Mouse (Mus musculus): ENCODE results near the gene Naxd. TPM values are rescaled to one million over a fixed set of nuclear protein-coding genes. Genes with fewer than 3 reads are reported as not detected.
"Not testable (repeated sequence)": the region's sequence is repeated elsewhere in the genome, so short reads cannot be mapped to it uniquely, and the experiment has no call there.

Naxd gene
- polyA plus RNA-seq, 1 experiment from 2014 or later, result 88.0 TPM

DNA sequence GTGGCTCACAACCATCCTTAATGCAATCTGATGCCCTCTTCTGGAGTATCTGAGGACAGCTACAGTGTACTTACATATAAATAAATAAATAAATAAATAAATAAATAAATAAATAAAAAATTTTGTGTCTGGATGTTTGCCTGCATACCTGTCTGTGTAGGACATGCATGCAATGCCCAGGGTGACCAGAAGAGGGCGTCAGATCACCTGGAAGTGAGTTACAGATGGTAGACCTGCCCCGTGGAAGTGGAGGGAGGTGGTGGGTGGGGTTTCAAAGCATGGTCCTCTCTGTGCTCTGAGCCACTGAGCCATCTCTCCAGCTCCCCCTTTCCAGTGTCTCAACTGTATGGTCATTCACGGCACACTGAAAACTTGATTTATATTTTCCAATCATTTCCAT lies 47.1 kb downstream of the Naxd start:
- DNase-seq (ENCODE audit: low spot score), result peak; percentile 36
- Histone ChIP-seq H3K4me1 (ENCODE audit: control insufficient read depth, insufficient read depth, low read length) (no peaks in the 10 kb centered on the region), H3K36me3 (replicated peaks; ENCODE audit: control insufficient read depth, insufficient read depth, low read depth, low read length) (no peaks in the 10 kb centered on the region; the same call in 1 of the 2 replicates), H3K27me3 (ENCODE audit: control insufficient read depth, insufficient read depth, low read length) (no peaks in the 10 kb centered on the region), H3K27ac (replicated peaks; ENCODE audit: low read depth, low read length) (no peak overlapping the region), H3K9me3 (replicated peaks; ENCODE audit: control insufficient read depth, low read length) (no peaks in the 10 kb centered on the region), H3K9ac (replicated peaks; ENCODE audit: low read length) (no peak overlapping the region), H3K4me3 (ENCODE audit: low read depth, low read length) (no peak overlapping the region), H3K4me2 (ENCODE audit: low read depth, low read length) (no peak overlapping the region)
- no peak for ATAC-seq (replicated peaks; ENCODE audit: insufficient number of reproducible peaks, low FRiP score, low TSS enrichment, low read depth)
- 54% methylated on average over 3 of the region's 3 CpGs for WGBS

DNA sequence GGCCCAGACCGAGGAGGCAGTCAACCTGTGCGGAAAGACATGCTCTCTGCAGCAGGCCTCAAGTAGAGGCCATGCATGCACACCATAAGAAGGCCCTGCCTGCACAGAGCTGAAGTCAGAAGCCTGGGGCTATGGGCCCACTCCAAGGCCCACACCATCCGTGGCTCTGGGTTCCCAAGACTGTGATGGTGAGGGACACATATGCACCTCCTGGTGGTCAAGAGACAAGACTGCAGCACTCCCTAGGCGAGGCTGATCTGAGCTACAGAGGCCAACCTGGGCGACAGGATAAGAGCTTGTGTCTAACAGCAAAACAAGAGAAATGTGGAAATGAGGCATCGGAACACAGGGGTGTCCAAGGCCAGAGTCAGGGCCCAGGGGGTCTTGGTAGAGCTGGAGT lies 49.8 kb downstream of the Naxd start:
- no peak overlapping the region for H3K4me2 ChIP-seq (ENCODE audit: low read depth, low read length)
- no peak for DNase-seq (ENCODE audit: low spot score)
- H3K4me3 ChIP-seq (ENCODE audit: low read depth, low read length), result no peak overlapping the region
- no peak overlapping the region for H3K9ac ChIP-seq (replicated peaks; ENCODE audit: low read length)
- H3K9me3 ChIP-seq (replicated peaks; ENCODE audit: control insufficient read depth, low read length), result no peaks in the 10 kb centered on the region
- H3K4me1 ChIP-seq (ENCODE audit: control insufficient read depth, insufficient read depth, low read length), result peaks cover 4% of the 10 kb centered on the region; the same call in 1 of the 2 replicates
- no peaks in the 10 kb centered on the region; the same call in 1 of the 2 replicates for H3K36me3 ChIP-seq (replicated peaks; ENCODE audit: control insufficient read depth, insufficient read depth, low read depth, low read length)
- no peak for ATAC-seq (replicated peaks; ENCODE audit: insufficient number of reproducible peaks, low FRiP score, low TSS enrichment, low read depth)
- H3K27me3 ChIP-seq (ENCODE audit: control insufficient read depth, insufficient read depth, low read length), result no peaks in the 10 kb centered on the region
- H3K27ac ChIP-seq (replicated peaks; ENCODE audit: low read depth, low read length), result no peak overlapping the region
- WGBS, result 61% methylated on average over 6 of the region's 6 CpGs

DNA sequence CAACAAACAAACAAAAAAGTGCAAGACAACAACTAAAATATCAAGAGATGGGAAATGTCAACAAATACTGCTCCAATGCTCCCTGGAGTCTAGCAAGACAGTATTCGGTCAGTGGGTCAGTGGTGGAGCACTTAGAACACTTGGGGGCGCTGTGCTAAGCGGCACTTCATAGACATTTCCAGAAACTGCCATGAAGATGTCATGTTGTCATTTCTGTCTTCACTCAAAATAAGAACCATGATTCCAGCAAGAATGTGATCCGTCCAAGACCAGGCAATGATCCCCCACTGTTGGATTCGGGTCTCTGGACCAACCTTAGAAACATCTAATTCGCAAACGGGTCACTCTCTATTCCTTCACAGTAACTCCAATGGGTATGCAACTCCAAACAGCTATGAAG lies 52.4 kb downstream of the Naxd start:
- DNase-seq (ENCODE audit: low spot score) (peak; percentile 65), ATAC-seq (replicated peaks; ENCODE audit: insufficient number of reproducible peaks, low FRiP score, low TSS enrichment, low read depth) (no peak)
- Histone ChIP-seq H3K9me3 (replicated peaks; ENCODE audit: control insufficient read depth, low read length) (no peaks in the 10 kb centered on the region), H3K27ac (replicated peaks; ENCODE audit: low read depth, low read length) (no peak overlapping the region), H3K4me3 (ENCODE audit: low read depth, low read length) (peak overlapping the region; percentile 81), H3K9ac (replicated peaks; ENCODE audit: low read length) (peak overlapping the region; percentile 82; the same call in 1 of the 2 replicates), H3K36me3 (replicated peaks; ENCODE audit: control insufficient read depth, insufficient read depth, low read depth, low read length) (no peaks in the 10 kb centered on the region), H3K4me2 (ENCODE audit: low read depth, low read length) (peak overlapping the region; percentile 81), H3K27me3 (ENCODE audit: control insufficient read depth, insufficient read depth, low read length) (no peaks in the 10 kb centered on the region), H3K4me1 (ENCODE audit: control insufficient read depth, insufficient read depth, low read length) (peaks cover 4% of the 10 kb centered on the region; the same call in 1 of the 2 replicates)
- WGBS, result 16% methylated on average over 7 of the region's 7 CpGs

DNA sequence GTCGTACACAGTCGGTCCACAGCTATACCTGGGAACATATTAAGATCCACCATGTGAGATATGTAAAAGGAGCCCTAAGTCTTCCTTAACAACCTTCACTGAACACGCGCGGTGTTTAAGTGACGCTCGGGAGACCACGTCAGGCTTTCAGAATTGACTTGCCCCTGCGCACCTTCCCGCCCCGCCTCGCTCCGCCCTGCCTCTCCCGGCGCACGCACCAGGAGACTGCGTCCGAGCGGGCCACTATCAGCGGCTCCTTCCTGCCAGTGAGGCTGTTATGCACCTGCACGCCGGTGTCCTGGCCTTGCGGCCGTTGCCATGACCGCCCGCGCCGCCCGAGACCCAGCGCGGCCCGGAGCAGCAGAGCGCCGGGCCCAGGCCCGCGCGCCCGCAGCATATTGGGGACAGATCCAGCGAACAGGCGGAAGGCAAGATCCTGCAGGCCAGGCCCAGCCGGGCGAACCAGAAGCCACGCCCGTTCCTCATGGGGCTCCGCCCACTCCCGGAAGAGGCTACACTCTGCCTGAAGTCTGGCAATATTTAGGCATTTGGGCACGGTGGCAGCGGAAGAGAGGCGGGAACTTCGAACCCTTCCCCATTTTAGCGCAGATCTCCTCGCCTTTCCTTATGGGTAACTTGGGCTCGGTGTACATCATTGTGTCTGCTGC lies 53.1 kb downstream of the Naxd start, which contains the start of gene Cars2:
TSS of gene Cars2 (minus strand) at position 503 of the 668 bp plus-strand sequence.
- ATAC-seq (replicated peaks; ENCODE audit: insufficient number of reproducible peaks, low FRiP score, low TSS enrichment, low read depth) (peak; percentile 61), DNase-seq (ENCODE audit: low spot score) (peak; percentile 93)
- Histone ChIP-seq H3K4me3 (ENCODE audit: low read depth, low read length) (peak within 1 kb of the TSS; percentile 81), H3K36me3 (replicated peaks; ENCODE audit: control insufficient read depth, insufficient read depth, low read depth, low read length) (no peaks in the 10 kb centered on the region), H3K4me1 (ENCODE audit: control insufficient read depth, insufficient read depth, low read length) (peaks cover 4% of the 10 kb centered on the region; the same call in 1 of the 2 replicates), H3K9me3 (replicated peaks; ENCODE audit: control insufficient read depth, low read length) (no peaks in the 10 kb centered on the region), H3K27me3 (ENCODE audit: control insufficient read depth, insufficient read depth, low read length) (no peaks in the 10 kb centered on the region), H3K9ac (replicated peaks; ENCODE audit: low read length) (peak within 1 kb of the TSS; percentile 82), H3K27ac (replicated peaks; ENCODE audit: low read depth, low read length) (peak within 1 kb of the TSS; percentile 73), H3K4me2 (ENCODE audit: low read depth, low read length) (peak within 1 kb of the TSS; percentile 81)
- under 1% methylated on average over 51 of the region's 53 CpGs for WGBS

DNA sequence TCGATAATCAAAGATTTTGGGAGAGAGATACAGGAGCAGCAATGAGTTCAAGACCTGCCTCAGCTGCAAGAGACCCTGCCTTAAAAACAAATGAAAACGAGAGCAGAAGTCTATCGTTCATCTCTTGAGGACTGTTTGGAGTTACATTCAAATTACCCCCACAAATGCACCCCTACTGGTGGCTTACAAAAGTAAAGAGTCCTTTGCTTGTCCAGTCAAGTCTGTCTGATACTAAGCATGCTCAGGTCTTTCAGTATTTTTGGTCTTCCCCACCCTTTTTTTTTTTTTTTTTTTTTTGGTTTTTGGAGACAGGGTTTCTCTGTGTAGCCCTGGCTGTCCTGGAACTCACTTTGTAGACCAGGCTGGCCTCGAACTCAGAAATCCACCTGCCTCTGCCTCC lies 54.2 kb downstream of the Naxd start:
- not testable (repeated sequence) for H3K4me2 ChIP-seq (ENCODE audit: low read depth, low read length); H3K9ac ChIP-seq (replicated peaks; ENCODE audit: low read length); H3K36me3 ChIP-seq (replicated peaks; ENCODE audit: control insufficient read depth, insufficient read depth, low read depth, low read length); H3K4me1 ChIP-seq (ENCODE audit: control insufficient read depth, insufficient read depth, low read length); ATAC-seq (replicated peaks; ENCODE audit: insufficient number of reproducible peaks, low FRiP score, low TSS enrichment, low read depth); DNase-seq (ENCODE audit: low spot score); H3K4me3 ChIP-seq (ENCODE audit: low read depth, low read length); H3K27me3 ChIP-seq (ENCODE audit: control insufficient read depth, insufficient read depth, low read length); H3K9me3 ChIP-seq (replicated peaks; ENCODE audit: control insufficient read depth, low read length); H3K27ac ChIP-seq (replicated peaks; ENCODE audit: low read depth, low read length)
- 78% methylated on average over 3 of the region's 4 CpGs for WGBS

DNA sequence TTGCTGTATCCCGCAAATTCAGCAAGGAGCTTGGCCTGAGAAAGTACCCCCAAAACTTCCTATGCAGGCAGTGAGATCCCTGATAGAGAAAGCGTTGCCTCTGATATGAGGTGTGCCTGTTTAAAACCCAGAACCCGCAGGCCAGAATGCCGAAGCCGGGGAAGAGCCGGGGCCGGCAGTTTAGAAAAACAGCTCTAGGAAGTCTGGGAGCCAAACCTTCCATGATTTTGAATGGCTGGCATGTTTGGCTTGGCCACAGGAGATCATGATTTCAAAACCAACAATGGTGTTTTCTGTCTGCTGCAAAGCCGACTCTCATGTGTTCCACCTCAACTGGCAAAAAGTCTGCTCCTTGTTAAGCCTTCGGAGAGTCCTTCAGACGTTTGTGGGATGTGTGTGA lies 55.1 kb downstream of the Naxd start:
- Histone ChIP-seq H3K4me3 (ENCODE audit: low read depth, low read length) (no peak overlapping the region), H3K27me3 (ENCODE audit: control insufficient read depth, insufficient read depth, low read length) (no peaks in the 10 kb centered on the region), H3K9ac (replicated peaks; ENCODE audit: low read length) (no peak overlapping the region), H3K36me3 (replicated peaks; ENCODE audit: control insufficient read depth, insufficient read depth, low read depth, low read length) (no peaks in the 10 kb centered on the region), H3K4me2 (ENCODE audit: low read depth, low read length) (no peak overlapping the region), H3K9me3 (replicated peaks; ENCODE audit: control insufficient read depth, low read length) (no peaks in the 10 kb centered on the region), H3K27ac (replicated peaks; ENCODE audit: low read depth, low read length) (no peak overlapping the region), H3K4me1 (ENCODE audit: control insufficient read depth, insufficient read depth, low read length) (peaks cover 4% of the 10 kb centered on the region; the same call in 1 of the 2 replicates)
- WGBS, result 71% methylated on average over 10 of the region's 10 CpGs
- no peak for DNase-seq (ENCODE audit: low spot score)
- ATAC-seq (replicated peaks; ENCODE audit: insufficient number of reproducible peaks, low FRiP score, low TSS enrichment, low read depth), result no peak

DNA sequence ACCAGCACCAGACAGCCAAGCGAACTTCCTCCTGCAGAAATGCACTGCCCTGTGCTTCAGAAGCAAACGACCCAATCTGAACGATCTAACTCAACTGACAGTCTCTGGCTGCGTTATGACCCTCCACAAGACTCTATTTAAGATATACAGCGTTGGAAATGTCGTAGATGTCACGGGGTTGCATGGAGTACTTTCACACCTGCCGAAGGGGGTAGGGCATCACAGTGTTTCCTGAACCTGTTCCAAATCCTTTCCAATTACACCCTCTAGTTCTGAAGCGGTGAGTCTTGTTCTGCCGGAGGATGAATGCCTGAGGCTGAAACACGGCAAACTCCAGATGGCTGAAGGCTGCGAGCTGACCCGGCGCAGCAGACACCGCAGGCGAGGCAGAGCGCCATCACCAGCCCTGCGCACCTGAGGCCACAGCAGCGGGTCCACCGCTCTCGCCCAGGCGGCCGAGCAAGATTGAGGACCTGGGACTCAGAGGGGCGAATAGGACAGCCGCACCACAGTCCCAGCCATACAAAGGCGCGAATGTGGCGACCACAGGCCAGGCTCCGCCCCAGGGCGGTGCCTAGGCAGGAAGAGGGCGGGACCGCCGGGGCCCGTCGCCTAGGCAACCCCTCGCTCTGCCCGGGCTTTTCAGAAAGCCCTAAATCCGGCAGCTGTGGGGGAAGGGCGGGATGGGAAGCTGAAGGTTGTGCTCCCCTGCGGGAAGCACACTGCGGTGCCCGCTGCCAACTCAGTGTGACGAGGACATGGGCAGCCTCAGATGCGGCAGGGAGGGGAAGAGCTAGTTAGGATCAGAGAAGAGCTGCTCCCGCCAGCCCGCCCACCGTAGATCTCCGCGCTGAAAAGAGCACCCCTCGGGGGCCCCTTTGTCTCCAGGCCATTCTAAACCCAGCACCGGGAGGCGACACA lies 57.8 kb downstream of the Naxd start, which contains the start of gene Ing1:
TSS of gene Ing1 (plus strand) at position 773 of the 921 bp plus-strand sequence.
- H3K9ac ChIP-seq (replicated peaks; ENCODE audit: low read length), result peak within 1 kb of the TSS; percentile 96
- peak within 1 kb of the TSS; percentile 74 for H3K4me2 ChIP-seq (ENCODE audit: low read depth, low read length)
- under 1% methylated on average over 45 of the region's 52 CpGs for WGBS
- H3K27ac ChIP-seq (replicated peaks; ENCODE audit: low read depth, low read length), result peak within 1 kb of the TSS; percentile 98
- no peaks in the 10 kb centered on the region for H3K9me3 ChIP-seq (replicated peaks; ENCODE audit: control insufficient read depth, low read length)
- peak; percentile 73 for ATAC-seq (replicated peaks; ENCODE audit: insufficient number of reproducible peaks, low FRiP score, low TSS enrichment, low read depth)
- peak within 1 kb of the TSS; percentile 97 for H3K4me3 ChIP-seq (ENCODE audit: low read depth, low read length)
- H3K36me3 ChIP-seq (replicated peaks; ENCODE audit: control insufficient read depth, insufficient read depth, low read depth, low read length), result no peaks in the 10 kb centered on the region
- H3K4me1 ChIP-seq (ENCODE audit: control insufficient read depth, insufficient read depth, low read length), result peaks cover 4% of the 10 kb centered on the region; the same call in 1 of the 2 replicates
- peak; percentile 98 for DNase-seq (ENCODE audit: low spot score)
- H3K27me3 ChIP-seq (ENCODE audit: control insufficient read depth, insufficient read depth, low read length), result no peaks in the 10 kb centered on the region
